In genomic region chr6:55511212-55512065, GRCm38 (mm10) we compare ENCODE assay signal across 8 mouse cellular contexts. TPM values are rescaled to one million over a fixed set of nuclear protein-coding genes. Genes with fewer than 3 reads are reported as not detected.
A peak's percentile ranks its signal among the peaks of the same experiment; 100 is the strongest.
DNase-seq lines count a peak whose midpoint lies in the region; ATAC-seq and TF ChIP-seq lines count a peak whose summit lies in the region.

No protein-coding gene starts in this region.

- WGBS in heart, embryonic 10.5 days, result 22% methylated on average over 12 of the region's 12 CpGs
- WGBS in limb, embryonic 10.5 days, result 29% methylated on average over 12 of the region's 12 CpGs
- 35% methylated on average over 12 of the region's 12 CpGs for WGBS in midbrain, embryonic 13.5 days

- H3K4me2 ChIP-seq in midbrain, embryonic 13.5 days (replicated peaks), result peak overlapping the region; percentile 25

- H3K9me3 ChIP-seq in heart, embryonic 10.5 days, result no peaks in the 10 kb centered on the region
- H3K9me3 ChIP-seq in limb, embryonic 10.5 days (replicated peaks), result no peaks in the 10 kb centered on the region
- 0 out of 2 replicates have a peak, but pooled peaks cover 4% of the 10 kb centered on the region for H3K9me3 ChIP-seq in midbrain, embryonic 13.5 days

- H3K27me3 ChIP-seq in heart, embryonic 10.5 days (ENCODE audit: insufficient read depth, poor library complexity, severe bottlenecking), result peaks cover 7% of the 10 kb centered on the region
- H3K27me3 ChIP-seq in limb, embryonic 10.5 days (ENCODE audit: low read depth, poor library complexity, severe bottlenecking), result no peaks in the 10 kb centered on the region
- H3K27me3 ChIP-seq in midbrain, embryonic 13.5 days, result no peaks in the 10 kb centered on the region
- H3K27me3 ChIP-seq in splenic B cell, adult 2 months (ENCODE audit: control insufficient read depth, insufficient read depth, low read length, poor library complexity, severe bottlenecking), result no peaks in the 10 kb centered on the region

- DNase-seq in 3T3-L1 (ENCODE audit: low read depth, low spot score), result peak; percentile 95
- DNase-seq in brain, embryonic 14.5 days (ENCODE audit: low read depth), result peak; percentile 90
- DNase-seq in heart, embryonic 10.5 days (ENCODE audit: low spot score), result peak; percentile 83
- peak; percentile 17 to 69 for DNase-seq in kidney, adult 8-10 months
- peak; percentile 86 for DNase-seq in limb, embryonic 10.5 days (ENCODE audit: low spot score)
- peak; percentile 13 for DNase-seq in splenic B cell, adult 2 months (ENCODE audit: low read depth, low spot score)

- no peak overlapping the region for H3K9ac ChIP-seq in midbrain, embryonic 13.5 days (replicated peaks)

- no peaks in the 10 kb centered on the region for H3K36me3 ChIP-seq in heart, embryonic 10.5 days
- no peaks in the 10 kb centered on the region for H3K36me3 ChIP-seq in limb, embryonic 10.5 days
- H3K36me3 ChIP-seq in midbrain, embryonic 13.5 days, result no peaks in the 10 kb centered on the region
- H3K36me3 ChIP-seq in splenic B cell, adult 2 months (ENCODE audit: control insufficient read depth, insufficient read depth, low read length, poor library complexity, severe bottlenecking), result no peaks in the 10 kb centered on the region

- ATAC-seq in midbrain, embryonic 13.5 days, result peak; percentile 86

- H3K27ac ChIP-seq in embryonic fibroblast, embryonic 13.5 days (ENCODE audit: insufficient read depth, low read length), result no peak overlapping the region
- no peak overlapping the region for H3K27ac ChIP-seq in heart, embryonic 10.5 days
- no peak overlapping the region for H3K27ac ChIP-seq in limb, embryonic 10.5 days
- no peak overlapping the region for H3K27ac ChIP-seq in midbrain, embryonic 13.5 days

- no peaks in the 10 kb centered on the region for H3K4me1 ChIP-seq in embryonic fibroblast, embryonic 13.5 days (ENCODE audit: control insufficient read depth, insufficient read depth, low read length)
- H3K4me1 ChIP-seq in heart, embryonic 10.5 days, result peaks cover 8% of the 10 kb centered on the region
- H3K4me1 ChIP-seq in limb, embryonic 10.5 days, result no peaks in the 10 kb centered on the region
- H3K4me1 ChIP-seq in midbrain, embryonic 13.5 days (replicated peaks), result peaks cover 12% of the 10 kb centered on the region

- peak; percentile 90 for TF ChIP-seq CTCF in brain, embryonic 14.5 days (IDR thresholded peaks at IDR 0.05; ENCODE audit: borderline replicate concordance, extremely low read depth, insufficient read depth, insufficient read length)
- peak; percentile 76; the same call in 1 of the 2 replicates for TF ChIP-seq CTCF in embryonic fibroblast, embryonic 13.5 days (IDR thresholded peaks at IDR 0.05; ENCODE audit: borderline replicate concordance, insufficient read depth, low read length)

- TF ChIP-seq POLR2A in brain, embryonic 14.5 days (IDR thresholded peaks at IDR 0.05; ENCODE audit: borderline replicate concordance, extremely low read depth, insufficient read depth, insufficient read length, poor library complexity, severe bottlenecking), result no peak
- TF ChIP-seq POLR2A in embryonic fibroblast, embryonic 13.5 days (IDR thresholded peaks at IDR 0.05; ENCODE audit: low read depth, low read length), result no peak

- no peak overlapping the region for H3K4me3 ChIP-seq in embryonic fibroblast, embryonic 13.5 days (ENCODE audit: insufficient read depth, low read length)
- H3K4me3 ChIP-seq in heart, embryonic 10.5 days, result no peak overlapping the region
- no peak overlapping the region for H3K4me3 ChIP-seq in limb, embryonic 10.5 days
- no peak overlapping the region for H3K4me3 ChIP-seq in midbrain, embryonic 13.5 days (replicated peaks)

RNA-seq across cellular contexts. Expression of gene Adcyap1r1, which starts 59.7 kb away (rescaled TPM):
- polyA plus RNA-seq in brain, embryonic 14.5 days (2012; rRNA removed), result 44.6 and 69.0 TPM in 2 replicates
- 1.5 and 4.2 TPM in 2 replicates for polyA plus RNA-seq in embryonic fibroblast, embryonic 13.5 days (2011; ENCODE audit: insufficient read length, low read depth, missing spikeins)
- 1.3 and 1.8 TPM in 2 replicates for polyA plus RNA-seq in heart, embryonic 10.5 days (2016; fragmentation: Nextera tagmentation; extraction: Ambion mirVana)
- polyA plus RNA-seq in limb, embryonic 10.5 days (2016; fragmentation: Nextera tagmentation; extraction: Ambion mirVana), result 0.83 and 0.90 TPM in 2 replicates
- 31.3 and 33.5 TPM in 2 replicates for polyA plus RNA-seq in midbrain, embryonic 13.5 days (2015; fragmentation: Nextera tagmentation; extraction: Ambion mirVana)

Comparison
In these comparisons a context has a peak if more than half of its experiments do, and no peak if none do; other contexts are left out.
1. DNase-seq: peak in every context shown above with its lines; median percentile 95 in 3T3-L1; 90 in brain, embryonic 14.5 days; 86 in limb, embryonic 10.5 days; 83 in heart, embryonic 10.5 days; 43 in kidney, adult 8-10 months; 13 in splenic B cell, adult 2 months.